Comparison of ENCODE assay signal across 10 mouse cellular contexts in the genomic region with DNA sequence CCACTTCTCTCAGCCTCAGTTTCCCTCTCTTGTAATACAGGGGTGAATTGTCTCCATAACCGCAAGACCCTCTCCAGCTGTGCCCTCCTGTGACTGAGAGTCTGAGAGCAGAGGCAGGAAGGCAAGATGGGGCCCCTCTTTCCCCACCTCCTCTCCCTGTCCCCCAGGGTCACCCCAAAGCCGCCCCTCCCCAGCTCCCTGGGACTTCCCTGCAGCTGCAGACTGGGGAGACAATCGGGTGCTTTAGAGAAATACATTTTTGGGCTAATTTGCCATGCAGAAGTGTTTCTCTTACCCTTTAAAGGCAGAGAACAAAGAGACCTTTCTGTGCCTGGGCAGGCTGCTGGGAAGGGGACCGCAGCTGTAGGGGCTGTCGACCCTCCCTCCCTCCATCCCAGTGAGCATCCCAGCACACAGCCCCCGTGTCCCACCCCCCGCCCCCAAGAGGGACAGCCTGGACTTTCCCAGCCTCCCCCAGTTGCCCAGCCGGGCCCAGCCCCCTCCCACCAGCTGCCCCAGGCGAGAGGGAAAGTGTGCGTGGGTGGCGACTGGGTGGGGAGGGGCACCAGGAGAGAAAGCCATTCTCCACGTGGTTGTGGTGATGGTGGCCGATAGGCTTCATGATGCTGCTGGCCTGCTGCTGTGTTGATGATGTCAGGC. TPM values are rescaled to one million over a fixed set of nuclear protein-coding genes. Genes with fewer than 3 reads are reported as not detected.
DNase-seq lines count a peak whose midpoint lies in the region; ATAC-seq lines count a peak whose summit lies in the region.
"Had no signal": no experiment of that assay in that cellular context is flagged by ENCODE, and none has a peak within 500 bp of the region (broad histone marks: within the 10 kb centered on the region; RNA-seq: fewer than 3 reads in every experiment).

No protein-coding gene starts in this region.

- 7% methylated on average over 13 of the region's 13 CpGs for WGBS in hindbrain, embryonic 13.5 days
- WGBS in midbrain, embryonic 14.5 days = 8% methylated on average over 13 of the region's 13 CpGs

- H3K9ac ChIP-seq in hindbrain, embryonic 13.5 days = 0 out of 2 replicates have a peak overlapping the region, but pooled peaks have one; percentile 35
- no peak overlapping the region; the same call in 1 of the 2 replicates for H3K9ac ChIP-seq in midbrain, embryonic 14.5 days (replicated peaks; ENCODE audit: low read length)
- H3K9ac ChIP-seq: heart, embryonic 15.5 days had no signal

- no peaks in the 10 kb centered on the region for H3K36me3 ChIP-seq in hindbrain, embryonic 13.5 days
- no peaks in the 10 kb centered on the region for H3K36me3 ChIP-seq in midbrain, embryonic 14.5 days (ENCODE audit: control insufficient read depth, insufficient read depth, low read length)
- H3K36me3 ChIP-seq: heart, embryonic 15.5 days had no signal

- peak overlapping the region; percentile 34; the same call in 1 of the 2 replicates for H3K4me2 ChIP-seq in hindbrain, embryonic 13.5 days
- peak overlapping the region; percentile 14; the same call in 1 of the 2 replicates for H3K4me2 ChIP-seq in midbrain, embryonic 14.5 days (ENCODE audit: low read length)
- H3K4me2 ChIP-seq: heart, embryonic 15.5 days had no signal

- DNase-seq in CD4-positive, CD25-positive, alpha-beta regulatory T cell, adult 2 months (ENCODE audit: low read depth, low spot score) = peak; percentile 36
- DNase-seq in brain, adult 2 months (ENCODE audit: low read depth, low spot score) = peak; percentile 87
- peak; percentile 61 for DNase-seq in midbrain, embryonic 14.5 days
- DNase-seq in lung, postnatal 4 days = no peak
- no peak for DNase-seq in urinary bladder, postnatal 25 days (ENCODE audit: low spot score)
- no peak for DNase-seq in gastrocnemius, adult 8-10 months (ENCODE audit: low spot score in 2 of 2)

- H3K4me3 ChIP-seq in hindbrain, embryonic 13.5 days = no peak overlapping the region
- H3K4me3 ChIP-seq in midbrain, embryonic 14.5 days (replicated peaks; ENCODE audit: low read depth, low read length) = no peak overlapping the region
- H3K4me3 ChIP-seq: heart, embryonic 15.5 days; myocyte had no signal

- no peak for ATAC-seq in CD4-positive, CD25-positive, alpha-beta regulatory T cell, adult 4 months
- peak; percentile 74 for ATAC-seq in hindbrain, embryonic 13.5 days (ENCODE audit: low FRiP score)
- peak; percentile 75 for ATAC-seq in midbrain, embryonic 14.5 days (ENCODE audit: low FRiP score, low TSS enrichment)

- no peaks in the 10 kb centered on the region for H3K27me3 ChIP-seq in hindbrain, embryonic 13.5 days
- H3K27me3 ChIP-seq in midbrain, embryonic 14.5 days (ENCODE audit: control insufficient read depth, insufficient read depth, low read length) = no peaks in the 10 kb centered on the region

- no peaks in the 10 kb centered on the region for H3K9me3 ChIP-seq in hindbrain, embryonic 13.5 days
- no peaks in the 10 kb centered on the region for H3K9me3 ChIP-seq in midbrain, embryonic 14.5 days (ENCODE audit: control insufficient read depth, low read length)
- H3K9me3 ChIP-seq: heart, embryonic 15.5 days had no signal

- peak overlapping the region; percentile 76 for H3K27ac ChIP-seq in hindbrain, embryonic 13.5 days
- H3K27ac ChIP-seq in midbrain, embryonic 14.5 days (replicated peaks; ENCODE audit: low read depth, low read length) = peak overlapping the region; percentile 72
- H3K27ac ChIP-seq: heart, embryonic 15.5 days had no signal

- H3K4me1 ChIP-seq in hindbrain, embryonic 13.5 days (replicated peaks) = peaks cover 25% of the 10 kb centered on the region
- H3K4me1 ChIP-seq in midbrain, embryonic 14.5 days (ENCODE audit: control insufficient read depth, insufficient read depth, low read length) = peaks cover 20% of the 10 kb centered on the region

RNA-seq across cellular contexts. Expression of a gene that starts 27.4 kb away (rescaled TPM):
- 10 to 100 TPM in 1 of 2 experiments, 1 to 10 TPM in 1; 6.0 to 10.5 TPM for polyA plus RNA-seq in CD4-positive, CD25-positive, alpha-beta regulatory T cell, adult 4 months (2017; shearing (Covaris generic))
- polyA plus RNA-seq in hindbrain, embryonic 13.5 days (2015; fragmentation: Nextera tagmentation; extraction: Ambion mirVana) = 83.8 and 90.6 TPM in 2 replicates
- 47.7 and 74.3 TPM in 2 replicates for polyA plus RNA-seq in midbrain, embryonic 14.5 days (2014; fragmentation: Nextera tagmentation; extraction: Ambion mirVana)
- total RNA-seq in gastrocnemius, adult 8-10 months (2022) = 10 to 100 TPM; 30.0 to 34.8 (median 32.4) TPM

RNA-seq across cellular contexts. Expression of a gene that starts 27.6 kb away (rescaled TPM):
- polyA plus RNA-seq in CD4-positive, CD25-positive, alpha-beta regulatory T cell, adult 4 months (2017; shearing (Covaris generic)) = under 1 TPM in 1 of 2 experiments, not detected in 1; 0.52 TPM
- polyA plus RNA-seq in hindbrain, embryonic 13.5 days (2015; fragmentation: Nextera tagmentation; extraction: Ambion mirVana) = 1.6 and 2.0 TPM in 2 replicates
- polyA plus RNA-seq in midbrain, embryonic 14.5 days (2014; fragmentation: Nextera tagmentation; extraction: Ambion mirVana) = 1.6 TPM in 2 replicates
- total RNA-seq in gastrocnemius, adult 8-10 months (2022) = under 1 TPM; 0.24 to 0.72 (median 0.36) TPM

RNA-seq across cellular contexts. Expression of a gene that starts 36.6 kb away (rescaled TPM):
- not detected for polyA plus RNA-seq in CD4-positive, CD25-positive, alpha-beta regulatory T cell, adult 4 months (2017; shearing (Covaris generic))
- 6.6 and 8.1 TPM in 2 replicates for polyA plus RNA-seq in hindbrain, embryonic 13.5 days (2015; fragmentation: Nextera tagmentation; extraction: Ambion mirVana)
- 1.5 and 2.3 TPM in 2 replicates for polyA plus RNA-seq in midbrain, embryonic 14.5 days (2014; fragmentation: Nextera tagmentation; extraction: Ambion mirVana)
- under 1 TPM; 0.19 to 0.72 (median 0.64) TPM for total RNA-seq in gastrocnemius, adult 8-10 months (2022)
- polyA plus RNA-seq: myocyte had no signal

RNA-seq across cellular contexts. Expression of a gene that starts 52.9 kb away (rescaled TPM):
- not detected for polyA plus RNA-seq in CD4-positive, CD25-positive, alpha-beta regulatory T cell, adult 4 months (2017; shearing (Covaris generic))
- polyA plus RNA-seq in hindbrain, embryonic 13.5 days (2015; fragmentation: Nextera tagmentation; extraction: Ambion mirVana) = 0.54 and 0.86 TPM in 2 replicates
- polyA plus RNA-seq in midbrain, embryonic 14.5 days (2014; fragmentation: Nextera tagmentation; extraction: Ambion mirVana) = 0.28 and 0.34 TPM in 2 replicates
- total RNA-seq in gastrocnemius, adult 8-10 months (2022) = under 1 TPM; 0.15 to 0.85 (median 0.16) TPM

Comparison
In these comparisons a context has a peak if more than half of its experiments do, and no peak if none do; other contexts are left out.
1. DNase-seq: peak in CD4-positive, CD25-positive, alpha-beta regulatory T cell, adult 2 months (single experiment), brain, adult 2 months (single experiment) and midbrain, embryonic 14.5 days (single experiment); none in lung, postnatal 4 days (0 of 2), urinary bladder, postnatal 25 days (single experiment) and gastrocnemius, adult 8-10 months (0 of 2).